Mouse (Mus musculus) forebrain, embryonic 14.5 days (tissue): ENCODE measurements at regions not wholly inside any gene's neighbourhood (a gene's known extent, or its start where the extent isn't known, plus 50 kb on each side); places are given as distances from the start of the nearest gene placed in this dataset.

Experiments
- ATAC-seq: fragments of 200-750 bp; cut with Nextera tagmentation; 2 replicates; pipeline ENCODE4 v1.8.0; 2017; ENCODE audit warnings: mild to moderate bottlenecking, moderate library complexity
- DNase-seq: peaks from one replicate; pipeline ENCODE4 v3.0.0-alpha.2; 2015; ENCODE audit warnings: low spot score
- H3K27ac ChIP-seq: fragments of 300-500 bp; sonication (generic); 2 replicates; pipeline ENCODE4 v1.5.1; 2014; ENCODE audit warnings: low read depth, mild to moderate bottlenecking, control low read depth, low read length, moderate library complexity
- H3K27me3 ChIP-seq: fragments of 300-500 bp; sonication (generic); replicated peaks from 2 replicates; pipeline ENCODE4 v1.6.1; 2014; ENCODE audit warnings: low read length, control low read depth, mixed read lengths; ENCODE audit not compliant: control insufficient read depth, insufficient read depth
- H3K36me3 ChIP-seq: fragments of 300-500 bp; sonication (generic); 2 replicates; pipeline ENCODE4 v1.6.1; 2014; ENCODE audit warnings: low read length, control low read depth; ENCODE audit not compliant: control insufficient read depth, insufficient read depth
- H3K4me1 ChIP-seq: fragments of 300-500 bp; sonication (generic); 2 replicates; pipeline ENCODE4 v1.6.1; 2014; ENCODE audit warnings: antibody characterized with exemption, low read length, control low read depth; ENCODE audit not compliant: control insufficient read depth, insufficient read depth
- H3K4me2 ChIP-seq: fragments of 300-500 bp; sonication (generic); 2 replicates; pipeline ENCODE4 v1.6.1; 2014; ENCODE audit warnings: mild to moderate bottlenecking, control low read depth, low read length
- H3K4me3 ChIP-seq: fragments of 300-500 bp; sonication (generic); 2 replicates; pipeline ENCODE4 v1.5.1; 2014; ENCODE audit warnings: low read depth, low read length, control low read depth
- H3K9ac ChIP-seq: fragments of 300-500 bp; sonication (generic); 2 replicates; pipeline ENCODE4 v1.6.1; 2014; ENCODE audit warnings: mild to moderate bottlenecking, low read length, control low read depth, moderate library complexity
- H3K9me3 ChIP-seq: fragments of 300-500 bp; sonication (generic); replicated peaks from 2 replicates; pipeline ENCODE4 v1.6.1; 2016; ENCODE audit warnings: low read length, control low read depth, mixed read lengths; ENCODE audit not compliant: control insufficient read depth
- WGBS: fragments of 180-500 bp; shearing (Covaris S2); extraction: QIAGEN DNeasy Blood & Tissue Kit; methylation state at CpG from one replicate; pipeline ENCODE4 v1.1.7; 2014; 5-methylcytosine and 5-hydroxymethylcytosine counted together

DNA sequence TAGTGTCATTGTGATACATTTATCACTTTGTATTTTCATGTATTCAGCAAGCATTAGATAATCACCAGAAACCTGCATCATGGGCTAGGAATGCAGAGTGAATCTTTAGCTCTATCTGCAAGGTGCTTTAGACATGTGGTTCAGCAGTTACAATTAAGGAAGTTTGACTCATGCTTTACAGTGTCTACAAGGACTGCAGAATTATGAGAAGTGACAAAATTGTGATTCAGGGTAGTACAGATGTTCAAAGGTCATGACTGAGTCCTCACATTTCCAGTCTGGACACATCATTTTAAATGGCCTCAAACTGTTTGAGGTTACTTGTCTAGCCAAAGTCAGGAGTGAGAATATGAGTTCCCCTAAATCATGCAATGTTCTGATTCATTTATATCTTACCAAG, 171.3 kb upstream of the Pappa start:
- no peak overlapping the region for H3K27ac ChIP-seq
- no peak for ATAC-seq
- H3K4me1 ChIP-seq, result no peaks in the 10 kb centered on the region
- no peaks in the 10 kb centered on the region for H3K36me3 ChIP-seq
- DNase-seq, result no peak
- no peak overlapping the region for H3K9ac ChIP-seq
- no peak overlapping the region for H3K4me3 ChIP-seq
- no peak overlapping the region for H3K4me2 ChIP-seq
- no peaks in the 10 kb centered on the region for H3K9me3 ChIP-seq
- H3K27me3 ChIP-seq, result no peaks in the 10 kb centered on the region

DNA sequence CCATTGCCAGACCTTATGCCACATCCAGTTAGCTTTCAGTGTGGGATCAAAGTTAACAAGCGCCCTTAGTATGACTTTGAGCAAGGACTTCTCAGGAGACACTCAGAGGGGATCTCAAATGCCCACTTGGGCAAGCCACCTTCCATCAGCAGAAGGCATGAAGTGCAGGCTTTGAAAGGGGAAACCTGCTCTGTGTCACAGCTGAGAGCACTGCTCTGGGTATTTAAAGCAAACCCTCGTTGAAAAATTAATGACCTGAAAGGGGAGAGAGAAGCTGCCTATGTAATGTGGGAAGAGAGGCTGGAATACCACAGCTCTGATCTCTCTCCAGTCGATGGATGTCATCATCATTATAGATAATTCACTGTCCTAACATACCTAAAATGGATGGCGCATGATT, 165.1 kb upstream of the Pappa start:
- Histone ChIP-seq H3K4me3 (no peak overlapping the region), H3K27me3 (no peaks in the 10 kb centered on the region), H3K4me2 (no peak overlapping the region), H3K36me3 (no peaks in the 10 kb centered on the region), H3K9ac (no peak overlapping the region), H3K4me1 (no peaks in the 10 kb centered on the region), H3K27ac (no peak overlapping the region), H3K9me3 (no peaks in the 10 kb centered on the region)
- no peak for ATAC-seq
- 86% methylated on average over 4 of the region's 4 CpGs for WGBS
- DNase-seq, result no peak

DNA sequence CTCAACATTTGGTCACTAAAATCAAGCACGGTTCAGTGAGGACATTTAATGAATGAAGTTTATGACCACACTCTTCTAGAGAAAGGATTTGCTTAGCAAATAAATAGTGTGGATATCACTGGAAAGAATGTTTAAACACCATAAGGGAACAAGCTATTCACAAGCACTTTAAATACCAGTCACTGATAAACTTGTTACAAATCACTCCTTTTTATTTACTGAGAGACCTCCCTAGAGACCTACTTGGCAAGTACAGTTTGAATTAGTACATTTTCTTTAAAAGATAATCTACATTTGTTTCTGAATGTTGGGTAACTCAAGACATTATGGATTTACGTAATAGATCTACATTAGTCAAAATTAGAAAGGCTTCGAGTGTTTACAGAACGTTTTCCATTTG, 162.2 kb upstream of the Pappa start:
- Histone ChIP-seq H3K4me1 (no peaks in the 10 kb centered on the region), H3K27me3 (no peaks in the 10 kb centered on the region), H3K9ac (no peak overlapping the region), H3K4me2 (no peak overlapping the region), H3K27ac (no peak overlapping the region), H3K9me3 (no peaks in the 10 kb centered on the region), H3K36me3 (no peaks in the 10 kb centered on the region), H3K4me3 (no peak overlapping the region)
- 82% methylated on average over 4 of the region's 4 CpGs for WGBS
- no peak for DNase-seq
- no peak for ATAC-seq
